Mouse (Mus musculus) liver, embryonic 14.5 days (tissue): Measurements from ENCODE around the gene Dnhd1. TPM values are rescaled to one million over a fixed set of nuclear protein-coding genes. Genes with fewer than 3 reads are reported as not detected.

Experiments used
- ATAC-seq: fragments of 200-750 bp; cut with Nextera tagmentation; 2 replicates; pipeline ENCODE4 v1.8.0; 2017; ENCODE audit warnings: moderate number of reproducible peaks, mild to moderate bottlenecking, moderate library complexity; ENCODE audit not compliant: insufficient read depth
- DNase-seq, 3 experiments: peaks; one replicate each; pipeline ENCODE4 v3.0.0-alpha.2; 2012 to 2013; ENCODE audit warnings: low read depth in 3 of 3, low spot score in 3 of 3
- H3K27ac ChIP-seq: fragments of 300-500 bp; sonication (generic); 2 replicates; pipeline ENCODE4 v1.5.1; 2014; ENCODE audit warnings: moderate library complexity, mild to moderate bottlenecking, control low read depth, inconsistent platforms
- H3K27me3 ChIP-seq: fragments of 300-500 bp; sonication (generic); 2 replicates; pipeline ENCODE4 v1.6.1; 2014; ENCODE audit warnings: mild to moderate bottlenecking, low read length, moderate library complexity; ENCODE audit not compliant: control insufficient read depth, insufficient read depth
- H3K36me3 ChIP-seq: fragments of 300-500 bp; sonication (generic); replicated peaks from 2 replicates; pipeline ENCODE4 v1.6.1; 2014; ENCODE audit warnings: low read depth; ENCODE audit not compliant: control insufficient read depth, insufficient read depth
- H3K4me1 ChIP-seq, 2 experiments: fragments of 200-500 bp in 1 of 2; fragments of 300-500 bp in 1 of 2; sonication (generic) in 1 of 2; replicated peaks; 2 replicates each; pipeline ENCODE4 v1.6.1; 2012 to 2014; ENCODE audit warnings: antibody characterized with exemption in 1 of 2, inconsistent platforms in 1 of 2, low read length in 1 of 2; ENCODE audit not compliant: control insufficient read depth in 2 of 2, insufficient read depth in 2 of 2
- H3K4me2 ChIP-seq: fragments of 300-500 bp; sonication (generic); 2 replicates; pipeline ENCODE4 v1.6.1; 2014; ENCODE audit warnings: low read depth, mild to moderate bottlenecking, control low read depth, moderate library complexity
- H3K4me3 ChIP-seq, 2 experiments: fragments of 200-500 bp in 1 of 2; fragments of 300-500 bp in 1 of 2; sonication (generic) in 1 of 2; 2 replicates each; pipeline ENCODE4 v1.5.1; 2012 to 2014; ENCODE audit warnings: low read depth in 2 of 2, low read length in 2 of 2, mild to moderate bottlenecking in 2 of 2, control low read depth in 1 of 2, inconsistent platforms in 1 of 2, moderate library complexity in 1 of 2; ENCODE audit not compliant: insufficient read depth in 1 of 2
- H3K9ac ChIP-seq: fragments of 300-500 bp; sonication (generic); replicated peaks from 2 replicates; pipeline ENCODE4 v1.6.1; 2014; ENCODE audit warnings: mild to moderate bottlenecking, control low read depth, moderate library complexity
- H3K9me3 ChIP-seq: fragments of 300-500 bp; sonication (generic); 2 replicates; pipeline ENCODE4 v1.6.1; 2016; ENCODE audit warnings: low read length, mixed read lengths; ENCODE audit not compliant: control insufficient read depth
- CTCF ChIP-seq: IDR thresholded peaks from 2 replicates; pipeline ENCODE4 v1.5.1; 2016; ENCODE audit warnings: antibody characterized with exemption, low read depth, control low read depth
- EP300 ChIP-seq: IDR thresholded peaks from 2 replicates; pipeline ENCODE4 v1.6.1; 2016; ENCODE audit warnings: antibody characterized with exemption, low read depth
- WGBS: fragments of 180-500 bp; shearing (Covaris S2); extraction: QIAGEN DNeasy Blood & Tissue Kit; methylation state at CpG from one replicate; pipeline ENCODE4 v1.1.7; 2014; ENCODE audit not compliant: insufficient replicate concordance; 5-methylcytosine and 5-hydroxymethylcytosine counted together
- polyA plus RNA-seq, 2 experiments: library from polyadenylated mRNA; depleted of rRNA in 1 of 2; stranded (reverse) in 1 of 2; unstranded in 1 of 2; fragments of >200 nt; fragmentation: Nextera tagmentation in 1 of 2; extraction: Ambion mirVana in 1 of 2; gene quantifications; 2 replicates each; pipeline versions ENCODE4 v1.2.1 to v1.2.3; 2012 to 2014

Gene Dnhd1
- polyA plus RNA-seq, 2 experiments: 0.11 to 0.57 TPM

GRCm38 (mm10) chr7:105721916-105722315 lies 71.3 kb downstream of the Dnhd1 start:
- no peaks in the 10 kb centered on the region for H3K36me3 ChIP-seq
- no peaks in the 10 kb centered on the region for H3K27me3 ChIP-seq
- TF ChIP-seq EP300: no peak
- TF ChIP-seq CTCF: no peak
- H3K4me3 ChIP-seq: no peak overlapping the region
- no peaks in the 10 kb centered on the region for H3K4me1 ChIP-seq
- 45% methylated on average over 2 of the region's 2 CpGs for WGBS
- DNase-seq (no peak), ATAC-seq (no peak)
- no peaks in the 10 kb centered on the region for H3K9me3 ChIP-seq
- H3K4me2 ChIP-seq: no peak overlapping the region
- H3K27ac ChIP-seq: no peak overlapping the region
- no peak overlapping the region for H3K9ac ChIP-seq

GRCm38 (mm10) chr7:105726144-105726979 lies 75.7 kb downstream of the Dnhd1 start:
- DNase-seq: peak in 1 of 3 experiments; percentile 41
- no peak overlapping the region for H3K4me2 ChIP-seq
- 72% methylated on average over 4 of the region's 4 CpGs for WGBS

GRCm38 (mm10) chr7:105726980-105727325 lies 76.3 kb downstream of the Dnhd1 start:
- no peak overlapping the region for H3K27ac ChIP-seq
- H3K36me3 ChIP-seq: peaks cover 4% of the 10 kb centered on the region
- no peaks in the 10 kb centered on the region for H3K27me3 ChIP-seq
- ATAC-seq (no peak), DNase-seq (no peak)
- WGBS: 53% methylated on average over 4 of the region's 4 CpGs
- H3K9ac ChIP-seq: no peak overlapping the region
- TF ChIP-seq CTCF (no peak), EP300 (no peak)
- H3K4me1 ChIP-seq: no peaks in the 10 kb centered on the region
- H3K9me3 ChIP-seq: no peaks in the 10 kb centered on the region
- H3K4me2 ChIP-seq: no peak overlapping the region
- H3K4me3 ChIP-seq: no peak overlapping the region

More at GRCm38 (mm10) chr7:105726144-105726979, 75.7 kb downstream of the Dnhd1 start:
- Histone ChIP-seq H3K9ac (no peak overlapping the region), H3K27ac (no peak overlapping the region), H3K4me3 (no peak overlapping the region), H3K27me3 (no peaks in the 10 kb centered on the region), H3K36me3 (peaks cover under 1% of the 10 kb centered on the region), H3K9me3 (no peaks in the 10 kb centered on the region), H3K4me1 (no peaks in the 10 kb centered on the region)
- TF ChIP-seq EP300 (no peak), CTCF (peak; percentile 83)
- peak; percentile 64 for ATAC-seq

GRCm38 (mm10) chr7:105728701-105729428 lies 78.2 kb downstream of the Dnhd1 start:
- H3K27ac ChIP-seq: no peak overlapping the region
- no peak for DNase-seq
- H3K4me1 ChIP-seq: no peaks in the 10 kb centered on the region
- H3K9ac ChIP-seq: no peak overlapping the region
- WGBS: 69% methylated on average over 6 of the region's 6 CpGs
- H3K27me3 ChIP-seq: no peaks in the 10 kb centered on the region
- H3K9me3 ChIP-seq: no peaks in the 10 kb centered on the region
- H3K4me2 ChIP-seq: no peak overlapping the region
- peaks cover 16% of the 10 kb centered on the region for H3K36me3 ChIP-seq
- no peak for TF ChIP-seq CTCF
- no peak for TF ChIP-seq EP300
- no peak overlapping the region for H3K4me3 ChIP-seq
- no peak for ATAC-seq

GRCm38 (mm10) chr7:105733836-105734235 lies 83.2 kb downstream of the Dnhd1 start:
- Histone ChIP-seq H3K27me3 (no peaks in the 10 kb centered on the region), H3K9me3 (no peaks in the 10 kb centered on the region), H3K9ac (no peak overlapping the region), H3K36me3 (peaks cover 24% of the 10 kb centered on the region), H3K4me3 (no peak overlapping the region), H3K4me1 (peaks cover 12 to 19% of the 10 kb centered on the region in 2 experiments), H3K4me2 (no peak overlapping the region), H3K27ac (no peak overlapping the region)
- no peak for ATAC-seq
- 83% methylated on average over 11 of the region's 11 CpGs for WGBS
- TF ChIP-seq EP300: no peak
- no peak for DNase-seq
